Mouse (Mus musculus) liver, embryonic 14.5 days (tissue): ENCODE data around the gene Zxdc. TPM values are rescaled to one million over a fixed set of nuclear protein-coding genes. Genes with fewer than 3 reads are reported as not detected.

Source experiments
- ATAC-seq: fragments of 200-750 bp; cut with Nextera tagmentation; 2 replicates; pipeline ENCODE4 v1.8.0; 2017; ENCODE audit warnings: moderate number of reproducible peaks, mild to moderate bottlenecking, moderate library complexity; ENCODE audit not compliant: insufficient read depth
- DNase-seq, 3 experiments: peaks; one replicate each; pipeline ENCODE4 v3.0.0-alpha.2; 2012 to 2013; ENCODE audit warnings: low read depth in 3 of 3, low spot score in 3 of 3
- H3K27ac ChIP-seq: fragments of 300-500 bp; sonication (generic); 2 replicates; pipeline ENCODE4 v1.5.1; 2014; ENCODE audit warnings: moderate library complexity, mild to moderate bottlenecking, control low read depth, inconsistent platforms
- H3K27me3 ChIP-seq: fragments of 300-500 bp; sonication (generic); 2 replicates; pipeline ENCODE4 v1.6.1; 2014; ENCODE audit warnings: mild to moderate bottlenecking, low read length, moderate library complexity; ENCODE audit not compliant: control insufficient read depth, insufficient read depth
- H3K36me3 ChIP-seq: fragments of 300-500 bp; sonication (generic); replicated peaks from 2 replicates; pipeline ENCODE4 v1.6.1; 2014; ENCODE audit warnings: low read depth; ENCODE audit not compliant: control insufficient read depth, insufficient read depth
- H3K4me1 ChIP-seq, 2 experiments: fragments of 200-500 bp in 1 of 2; fragments of 300-500 bp in 1 of 2; sonication (generic) in 1 of 2; replicated peaks; 2 replicates each; pipeline ENCODE4 v1.6.1; 2012 to 2014; ENCODE audit warnings: antibody characterized with exemption in 1 of 2, inconsistent platforms in 1 of 2, low read length in 1 of 2; ENCODE audit not compliant: control insufficient read depth in 2 of 2, insufficient read depth in 2 of 2
- H3K4me2 ChIP-seq: fragments of 300-500 bp; sonication (generic); 2 replicates; pipeline ENCODE4 v1.6.1; 2014; ENCODE audit warnings: low read depth, mild to moderate bottlenecking, control low read depth, moderate library complexity
- H3K4me3 ChIP-seq, 2 experiments: fragments of 200-500 bp in 1 of 2; fragments of 300-500 bp in 1 of 2; sonication (generic) in 1 of 2; 2 replicates each; pipeline ENCODE4 v1.5.1; 2012 to 2014; ENCODE audit warnings: low read depth in 2 of 2, low read length in 2 of 2, mild to moderate bottlenecking in 2 of 2, control low read depth in 1 of 2, inconsistent platforms in 1 of 2, moderate library complexity in 1 of 2; ENCODE audit not compliant: insufficient read depth in 1 of 2
- H3K9ac ChIP-seq: fragments of 300-500 bp; sonication (generic); replicated peaks from 2 replicates; pipeline ENCODE4 v1.6.1; 2014; ENCODE audit warnings: mild to moderate bottlenecking, control low read depth, moderate library complexity
- H3K9me3 ChIP-seq: fragments of 300-500 bp; sonication (generic); 2 replicates; pipeline ENCODE4 v1.6.1; 2016; ENCODE audit warnings: low read length, mixed read lengths; ENCODE audit not compliant: control insufficient read depth
- CTCF ChIP-seq: IDR thresholded peaks from 2 replicates; pipeline ENCODE4 v1.5.1; 2016; ENCODE audit warnings: antibody characterized with exemption, low read depth, control low read depth
- EP300 ChIP-seq: IDR thresholded peaks from 2 replicates; pipeline ENCODE4 v1.6.1; 2016; ENCODE audit warnings: antibody characterized with exemption, low read depth
- WGBS: fragments of 180-500 bp; shearing (Covaris S2); extraction: QIAGEN DNeasy Blood & Tissue Kit; methylation state at CpG from one replicate; pipeline ENCODE4 v1.1.7; 2014; ENCODE audit not compliant: insufficient replicate concordance; 5-methylcytosine and 5-hydroxymethylcytosine counted together
- polyA plus RNA-seq, 2 experiments: library from polyadenylated mRNA; depleted of rRNA in 1 of 2; stranded (reverse) in 1 of 2; unstranded in 1 of 2; fragments of >200 nt; fragmentation: Nextera tagmentation in 1 of 2; extraction: Ambion mirVana in 1 of 2; gene quantifications; 2 replicates each; pipeline versions ENCODE4 v1.2.1 to v1.2.3; 2012 to 2014

Zxdc gene
- polyA plus RNA-seq, 2 experiments, result 3.0 TPM

DNA sequence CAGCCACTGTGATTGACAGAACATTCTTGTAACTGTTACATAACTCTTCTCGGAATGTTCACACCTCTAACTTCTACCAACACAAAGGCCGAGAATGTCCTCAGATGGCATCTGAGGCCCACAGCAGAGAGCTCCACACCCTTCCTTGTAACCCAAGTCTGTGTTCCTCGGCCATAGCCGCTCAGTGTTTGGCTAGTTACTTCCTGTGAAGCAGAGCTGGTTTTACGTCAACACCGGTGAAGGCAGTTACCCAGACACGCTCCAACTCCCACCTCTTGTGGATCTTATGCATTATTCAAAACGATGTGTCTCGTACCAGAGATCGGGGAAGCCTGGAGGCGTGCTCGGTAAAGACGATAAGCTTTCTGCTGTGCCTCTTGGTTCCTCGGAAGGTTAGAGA lies 60.6 kb downstream of the Zxdc start:
- no peaks in the 10 kb centered on the region for H3K9me3 ChIP-seq
- no peaks in the 10 kb centered on the region for H3K36me3 ChIP-seq
- WGBS, result 63% methylated on average over 14 of the region's 14 CpGs
- ATAC-seq (no peak), DNase-seq (no peak)
- H3K27me3 ChIP-seq, result peaks cover 4% of the 10 kb centered on the region
- no peak overlapping the region for H3K9ac ChIP-seq
- no peak overlapping the region for H3K4me2 ChIP-seq
- no peaks in the 10 kb centered on the region for H3K4me1 ChIP-seq
- no peak overlapping the region for H3K4me3 ChIP-seq
- H3K27ac ChIP-seq, result no peak overlapping the region
- no peak for TF ChIP-seq EP300
- TF ChIP-seq CTCF, result no peak

DNA sequence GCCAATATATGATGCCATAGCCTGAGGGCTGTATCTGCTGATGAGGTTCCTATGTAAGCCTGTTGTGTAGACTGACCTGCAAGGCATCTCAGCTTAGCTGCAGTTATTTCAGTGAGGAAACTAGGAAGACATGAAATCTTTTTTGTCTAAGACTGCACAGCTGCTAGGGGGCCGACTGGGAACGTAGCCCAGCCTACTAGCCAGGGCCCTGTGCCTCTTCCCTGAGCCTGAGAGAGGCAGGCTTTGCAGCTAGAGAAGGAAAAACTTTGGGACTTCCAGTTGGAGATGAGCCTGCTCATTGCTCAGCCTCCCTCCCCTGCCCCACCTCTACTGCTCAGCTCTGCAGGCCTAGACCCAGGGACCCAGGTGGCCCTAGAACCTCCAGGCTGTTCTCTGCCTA lies 62.2 kb downstream of the Zxdc start:
- ATAC-seq (no peak), DNase-seq (no peak)
- TF ChIP-seq EP300 (no peak), CTCF (no peak)
- Histone ChIP-seq H3K9ac (no peak overlapping the region), H3K9me3 (no peaks in the 10 kb centered on the region), H3K27ac (no peak overlapping the region), H3K4me3 (no peak overlapping the region), H3K4me2 (no peak overlapping the region), H3K36me3 (no peaks in the 10 kb centered on the region), H3K4me1 (peaks cover 0 to 2% of the 10 kb centered on the region in 2 experiments; a peak in 1 of 4 replicates), H3K27me3 (peaks cover 4% of the 10 kb centered on the region)
- 54% methylated on average over 2 of the region's 2 CpGs for WGBS

DNA sequence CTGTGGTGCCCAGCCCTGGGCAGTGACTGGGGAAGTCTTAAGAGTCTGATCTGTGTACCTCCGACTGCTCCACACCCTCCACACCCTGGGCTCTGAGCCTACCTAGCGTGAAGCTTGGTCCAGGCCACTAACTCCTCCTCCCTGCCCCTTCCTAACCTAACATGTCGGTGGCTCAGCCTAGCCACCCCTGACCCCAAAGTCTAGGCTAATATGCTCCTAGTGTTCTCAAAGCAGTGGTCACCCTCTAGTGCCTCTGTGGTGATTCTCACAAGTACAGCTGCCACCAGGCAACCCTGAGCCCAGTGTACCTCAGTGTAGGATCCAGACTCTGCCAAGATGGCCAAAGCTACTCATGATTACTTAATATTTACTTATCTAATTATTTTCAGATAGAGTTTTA lies 65.4 kb downstream of the Zxdc start:
- Histone ChIP-seq H3K4me2 (no peak overlapping the region), H3K9ac (no peak overlapping the region), H3K4me3 (no peak overlapping the region), H3K27ac (no peak overlapping the region), H3K27me3 (no peaks in the 10 kb centered on the region), H3K9me3 (no peaks in the 10 kb centered on the region), H3K4me1 (peaks cover 0 to 5% of the 10 kb centered on the region in 2 experiments; a peak in 1 of 4 replicates), H3K36me3 (no peaks in the 10 kb centered on the region)
- DNase-seq (no peak), ATAC-seq (peak; percentile 23)
- TF ChIP-seq CTCF (no peak), EP300 (no peak)
- WGBS, result 42% methylated on average over 3 of the region's 3 CpGs

DNA sequence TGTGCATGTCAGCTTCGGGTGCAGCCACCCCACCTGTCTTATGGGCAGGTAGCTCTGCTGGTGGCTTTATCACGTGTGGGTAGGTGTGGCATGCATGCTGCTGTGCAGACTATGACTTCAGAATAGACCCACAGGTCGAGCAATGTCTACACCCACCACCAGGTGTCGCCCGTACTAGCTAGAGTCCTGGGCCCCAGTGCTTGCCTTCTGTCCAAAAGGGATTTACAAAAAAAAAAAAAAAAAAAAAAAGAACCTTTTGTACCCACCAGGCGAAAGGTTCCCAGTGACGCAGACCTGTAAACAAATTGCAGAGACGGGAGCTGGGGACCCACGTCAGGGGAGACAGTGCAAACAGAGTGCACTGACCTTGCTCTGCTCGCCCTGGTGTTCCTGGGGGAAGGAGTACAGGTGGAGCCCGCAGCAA lies 65.9 kb downstream of the Zxdc start:
- Histone ChIP-seq H3K9ac (no peak overlapping the region), H3K4me1 (peaks cover 0 to 5% of the 10 kb centered on the region in 2 experiments; a peak in 1 of 4 replicates), H3K27me3 (no peaks in the 10 kb centered on the region), H3K4me2 (no peak overlapping the region), H3K4me3 (no peak overlapping the region), H3K27ac (no peak overlapping the region), H3K36me3 (no peaks in the 10 kb centered on the region), H3K9me3 (no peaks in the 10 kb centered on the region)
- 17% methylated on average over 11 of the region's 11 CpGs for WGBS
- peak; percentile 78 for TF ChIP-seq CTCF
- TF ChIP-seq EP300, result 0 out of 2 replicates have a peak, but pooled peaks have one; percentile 19
- peak; percentile 76 for ATAC-seq
- DNase-seq, result peak; percentile 28 to 29 (median 28)

DNA sequence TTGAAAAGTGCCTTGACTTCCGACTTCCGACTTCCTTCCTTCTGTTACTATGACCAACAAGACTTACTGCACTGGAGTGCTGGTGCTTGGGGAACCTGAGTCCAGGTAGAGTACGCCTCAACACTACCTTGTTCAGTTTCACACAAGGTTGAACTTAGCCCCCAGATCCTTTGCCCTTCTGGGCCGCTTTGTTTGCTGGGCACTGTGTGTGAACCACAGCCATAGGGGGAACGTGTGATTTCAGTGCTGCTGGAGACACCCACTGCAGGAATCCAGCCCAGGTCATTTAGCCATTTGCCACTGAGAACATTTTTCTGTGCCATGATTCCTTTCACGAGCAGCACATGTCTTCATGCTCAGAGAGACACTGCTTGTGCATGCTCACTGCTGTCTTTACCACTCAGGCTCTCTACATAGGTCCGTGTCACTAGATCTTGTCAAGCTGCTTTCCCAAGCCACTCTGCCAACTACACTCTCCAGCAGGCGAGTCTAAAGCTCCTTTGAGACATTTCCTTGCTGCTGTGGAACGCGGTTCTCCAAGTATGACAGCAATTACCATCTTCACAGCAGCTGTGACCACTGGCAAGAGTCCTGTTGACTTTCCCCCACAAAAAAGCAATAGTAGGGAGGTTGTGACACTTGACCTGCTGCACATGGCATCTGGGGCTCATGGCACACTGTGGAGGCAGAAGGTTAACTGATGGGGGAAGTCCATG lies 67.1 kb downstream of the Zxdc start:
- no peak overlapping the region for H3K27ac ChIP-seq
- no peak overlapping the region for H3K4me2 ChIP-seq
- no peak overlapping the region for H3K4me3 ChIP-seq
- no peak for TF ChIP-seq CTCF
- TF ChIP-seq EP300, result no peak
- 57% methylated on average over 10 of the region's 10 CpGs for WGBS
- no peaks in the 10 kb centered on the region for H3K27me3 ChIP-seq
- DNase-seq, result no peak
- no peak for ATAC-seq
- no peaks in the 10 kb centered on the region for H3K36me3 ChIP-seq
- no peaks in the 10 kb centered on the region for H3K9me3 ChIP-seq
- H3K4me1 ChIP-seq, result peaks cover 0 to 5% of the 10 kb centered on the region in 2 experiments; a peak in 1 of 4 replicates
- no peak overlapping the region for H3K9ac ChIP-seq
